In genomic region chr6:113426696-113427095, GRCm38 (mm10) we compare ENCODE assay signal across 13 mouse cellular contexts. TPM values are rescaled to one million over a fixed set of nuclear protein-coding genes. Genes with fewer than 3 reads are reported as not detected.
"Had no signal": no experiment of that assay in that cellular context is flagged by ENCODE, and none has a peak within 500 bp of the region (broad histone marks: within the 10 kb centered on the region; RNA-seq: fewer than 3 reads in every experiment).

No protein-coding gene starts in this region.

- H3K9me3 ChIP-seq: liver, embryonic 13.5 days; liver, embryonic 15.5 days; midbrain, embryonic 13.5 days; midbrain, embryonic 15.5 days had no signal

- H3K9ac ChIP-seq: liver, embryonic 13.5 days; liver, embryonic 15.5 days; lung, embryonic 14.5 days; midbrain, embryonic 13.5 days; midbrain, embryonic 15.5 days; neural tube, embryonic 12.5 days had no signal

- H3K36me3 ChIP-seq: liver, embryonic 13.5 days; liver, embryonic 15.5 days; midbrain, embryonic 13.5 days; midbrain, embryonic 15.5 days; neural tube, embryonic 12.5 days had no signal

- H3K27me3 ChIP-seq: liver, embryonic 13.5 days; liver, embryonic 15.5 days; midbrain, embryonic 13.5 days; midbrain, embryonic 15.5 days had no signal

- H3K4me2 ChIP-seq: liver, embryonic 13.5 days; liver, embryonic 15.5 days; lung, embryonic 14.5 days; midbrain, embryonic 11.5 days; midbrain, embryonic 13.5 days; midbrain, embryonic 15.5 days; neural tube, embryonic 12.5 days had no signal

- DNase-seq: right cerebral cortex, adult 18-20 months; right cerebral cortex, postnatal 25 days; thymus, adult 18-20 months had no signal

- ATAC-seq: midbrain, embryonic 13.5 days; midbrain, embryonic 15.5 days had no signal

- H3K4me3 ChIP-seq: liver, embryonic 13.5 days; liver, embryonic 15.5 days; megakaryocyte, embryonic 14.5 days; midbrain, embryonic 13.5 days; midbrain, embryonic 15.5 days; neural tube, embryonic 12.5 days had no signal

- H3K27ac ChIP-seq: liver, embryonic 13.5 days; liver, embryonic 15.5 days; macrophage; midbrain, embryonic 13.5 days; midbrain, embryonic 15.5 days; neural tube, embryonic 12.5 days had no signal

- H3K4me1 ChIP-seq: liver, embryonic 13.5 days; midbrain, embryonic 13.5 days; midbrain, embryonic 15.5 days; neural tube, embryonic 12.5 days had no signal

RNA-seq across cellular contexts. Expression of gene Cidec, which starts 8.9 kb away (rescaled TPM):
- polyA plus RNA-seq: liver, embryonic 15.5 days; lung, embryonic 14.5 days; macrophage; midbrain, embryonic 11.5 days; midbrain, embryonic 13.5 days; midbrain, embryonic 15.5 days; neural tube, embryonic 12.5 days; neural tube, embryonic 14.5 days had no signal

RNA-seq across cellular contexts. Expression of gene Il17re, which starts 31.6 kb away (rescaled TPM):
- polyA plus RNA-seq: macrophage had no signal
